Mouse (Mus musculus): ENCODE data around the gene Dicer1.
"Not testable (repeated sequence)": the region's sequence is repeated elsewhere in the genome, so short reads cannot be mapped to it uniquely, and the experiment has no call there.

Gene Dicer1

GRCm38 (mm10) chr12:104740841-104741787 is 10.6 kb downstream of the Dicer1 start:
- DNase-seq (ENCODE audit: low read depth, low spot score), result no peak

GRCm38 (mm10) chr12:104738931-104739330 is 12.8 kb downstream of the Dicer1 start:
- no peak for DNase-seq (ENCODE audit: low read depth, low spot score)

GRCm38 (mm10) chr12:104738446-104738845 is 13.3 kb downstream of the Dicer1 start:
- no peak for DNase-seq (ENCODE audit: low read depth, low spot score)

- no peak for DNase-seq (ENCODE audit: low read depth, low spot score)
These were observed 14.1 kb downstream of the Dicer1 start for GRCm38 (mm10) chr12:104737666-104738065.

GRCm38 (mm10) chr12:104735993-104736395 is 15.8 kb downstream of the Dicer1 start:
- DNase-seq (ENCODE audit: low read depth, low spot score), result no peak

- no peak for DNase-seq (ENCODE audit: low read depth, low spot score)
These were observed 18.6 kb downstream of the Dicer1 start for GRCm38 (mm10) chr12:104733165-104733564.

GRCm38 (mm10) chr12:104731782-104732181 is 20.0 kb downstream of the Dicer1 start:
- no peak for DNase-seq (ENCODE audit: low read depth, low spot score)

- DNase-seq (ENCODE audit: low read depth, low spot score), result not testable (repeated sequence)
These were observed 25.3 kb downstream of the Dicer1 start for GRCm38 (mm10) chr12:104726436-104726835.

- DNase-seq (ENCODE audit: low read depth, low spot score), result no peak
These were observed 29.7 kb downstream of the Dicer1 start for GRCm38 (mm10) chr12:104722056-104722455.

GRCm38 (mm10) chr12:104721011-104721410 is 30.7 kb downstream of the Dicer1 start:
- DNase-seq (ENCODE audit: low read depth, low spot score), result no peak

- DNase-seq (ENCODE audit: low read depth, low spot score), result no peak
These were observed 32.8 kb downstream of the Dicer1 start for GRCm38 (mm10) chr12:104718956-104719355.

- no peak for DNase-seq (ENCODE audit: low read depth, low spot score)
These were observed 35.3 kb downstream of the Dicer1 start for GRCm38 (mm10) chr12:104716409-104716808.

- DNase-seq (ENCODE audit: low read depth, low spot score), result no peak
These were observed 36.3 kb downstream of the Dicer1 start for GRCm38 (mm10) chr12:104715453-104715852.

- DNase-seq (ENCODE audit: low read depth, low spot score), result no peak
These were observed 51.5 kb downstream of the Dicer1 start for GRCm38 (mm10) chr12:104700266-104700665.

- DNase-seq (ENCODE audit: low read depth, low spot score), result no peak
These were observed 52.0 kb downstream of the Dicer1 start for GRCm38 (mm10) chr12:104699753-104700152.

- DNase-seq (ENCODE audit: low read depth, low spot score), result no peak
These were observed 56.2 kb downstream of the Dicer1 start for GRCm38 (mm10) chr12:104695514-104695913.

GRCm38 (mm10) chr12:104692864-104693263 is 58.9 kb downstream of the Dicer1 start:
- no peak for DNase-seq (ENCODE audit: low read depth, low spot score)

- DNase-seq (ENCODE audit: low read depth, low spot score), result no peak
These were observed 61.3 kb downstream of the Dicer1 start for GRCm38 (mm10) chr12:104690412-104690811.

GRCm38 (mm10) chr12:104688870-104689269 is 62.9 kb downstream of the Dicer1 start:
- DNase-seq (ENCODE audit: low read depth, low spot score), result no peak

GRCm38 (mm10) chr12:104684411-104684931 is 67.3 kb downstream of the Dicer1 start:
- DNase-seq (ENCODE audit: low read depth, low spot score), result no peak

- no peak for DNase-seq (ENCODE audit: low read depth, low spot score)
These were observed 72.0 kb downstream of the Dicer1 start for GRCm38 (mm10) chr12:104679819-104680132.

GRCm38 (mm10) chr12:104679121-104679818 is 72.5 kb downstream of the Dicer1 start:
- DNase-seq (ENCODE audit: low read depth, low spot score), result no peak

GRCm38 (mm10) chr12:104678462-104678861 is 73.3 kb downstream of the Dicer1 start:
- DNase-seq (ENCODE audit: low read depth, low spot score), result no peak

Measured in c-Kit-negative CD71-positive TER-119-positive erythroid progenitor cells, embryonic 14.5 days (primary cell).